Mouse (Mus musculus) pancreas, adult 10 weeks (tissue): ENCODE results near the gene Tmc4. TPM values are rescaled to one million over a fixed set of nuclear protein-coding genes. Genes with fewer than 3 reads are reported as not detected.

ENCODE experiments used
- polyA plus RNA-seq: library from polyadenylated mRNA; stranded (reverse); fragments of 350-450 nt; fragmentation: Illumina TruSeq; extraction: RNeasy Lipid Tissue Mini Kit (QIAGEN cat#74804); gene quantifications from one replicate; pipeline ENCODE4 v1.2.3, GENCODE M21; 2015; ENCODE audit warnings: low read depth, low replicate concordance; ENCODE audit not compliant: insufficient read depth

Gene Tmc4
- polyA plus RNA-seq = 29.4 TPM

DNA sequence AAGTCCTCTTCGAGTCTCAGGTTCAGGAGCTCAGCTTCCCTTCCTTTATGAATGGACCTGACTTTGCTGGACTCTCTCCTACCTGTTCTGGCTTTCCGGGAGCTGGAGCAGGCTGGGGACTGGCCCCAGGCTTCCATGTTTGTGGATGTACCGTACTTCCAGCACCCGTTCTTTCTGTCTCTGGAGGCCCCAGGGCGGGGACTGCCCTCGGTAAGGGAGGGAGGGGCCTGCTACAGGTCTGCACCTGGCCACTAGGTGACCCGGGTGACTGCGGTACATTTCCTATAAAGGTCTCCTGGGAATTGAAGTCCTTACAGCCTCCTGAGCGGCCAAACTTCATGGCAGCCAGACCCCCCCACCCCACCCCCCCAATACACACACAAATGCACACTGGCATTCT is at the start of gene Tmc4:
Gene Tmc4, minus strand, starts transcription at position 212 of the 400 bp plus-strand sequence.

DNA sequence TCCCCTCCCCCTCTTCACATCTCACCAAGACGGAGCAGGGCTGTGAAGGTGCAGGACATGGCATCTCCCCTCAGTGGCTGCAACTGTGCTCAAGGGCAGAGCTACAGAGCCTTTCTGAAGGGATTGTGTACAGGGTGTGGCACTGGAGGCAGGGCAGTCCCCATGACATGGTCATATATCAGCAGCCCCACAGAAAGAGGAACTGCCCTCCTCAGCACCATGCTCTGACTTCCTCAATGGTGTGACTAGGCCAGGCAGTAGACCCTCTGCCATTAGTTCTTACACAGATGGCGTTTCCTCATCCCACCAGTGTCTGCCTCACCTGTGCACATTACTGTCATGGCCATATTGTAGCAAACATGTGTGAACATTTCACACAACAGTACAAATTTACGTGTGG is 42.9 kb upstream of the Tmc4 start, which contains the start of gene Pirb:
Gene Pirb, minus strand, starts transcription at position 124 of the 400 bp plus-strand sequence.

GRCm38 (mm10) chr7:3703879-3704441 is 26.6 kb upstream of the Tmc4 start, which contains the start of gene Rps9:
Gene Rps9 (plus strand): TSS chr7:3703993.

GRCm38 (mm10) chr7:3692987-3693808 is 15.8 kb upstream of the Tmc4 start, which contains the start of gene Mboat7:
Gene Mboat7 (minus strand): TSS chr7:3693523.

GRCm38 (mm10) chr7:3692382-3692986 is 15.1 kb upstream of the Tmc4 start, which contains the start of gene Tsen34:
Gene Tsen34 (plus strand): TSS chr7:3692863.

GRCm38 (mm10) chr7:3665215-3666114 is 11.9 kb downstream of the Tmc4 start, which contains the start of gene Leng1:
Gene Leng1 (minus strand): TSS chr7:3665840.

GRCm38 (mm10) chr7:3644672-3645487 is 32.5 kb downstream of the Tmc4 start, which contains the start of gene Cnot3:
Gene Cnot3 (plus strand): TSS chr7:3645268.

DNA sequence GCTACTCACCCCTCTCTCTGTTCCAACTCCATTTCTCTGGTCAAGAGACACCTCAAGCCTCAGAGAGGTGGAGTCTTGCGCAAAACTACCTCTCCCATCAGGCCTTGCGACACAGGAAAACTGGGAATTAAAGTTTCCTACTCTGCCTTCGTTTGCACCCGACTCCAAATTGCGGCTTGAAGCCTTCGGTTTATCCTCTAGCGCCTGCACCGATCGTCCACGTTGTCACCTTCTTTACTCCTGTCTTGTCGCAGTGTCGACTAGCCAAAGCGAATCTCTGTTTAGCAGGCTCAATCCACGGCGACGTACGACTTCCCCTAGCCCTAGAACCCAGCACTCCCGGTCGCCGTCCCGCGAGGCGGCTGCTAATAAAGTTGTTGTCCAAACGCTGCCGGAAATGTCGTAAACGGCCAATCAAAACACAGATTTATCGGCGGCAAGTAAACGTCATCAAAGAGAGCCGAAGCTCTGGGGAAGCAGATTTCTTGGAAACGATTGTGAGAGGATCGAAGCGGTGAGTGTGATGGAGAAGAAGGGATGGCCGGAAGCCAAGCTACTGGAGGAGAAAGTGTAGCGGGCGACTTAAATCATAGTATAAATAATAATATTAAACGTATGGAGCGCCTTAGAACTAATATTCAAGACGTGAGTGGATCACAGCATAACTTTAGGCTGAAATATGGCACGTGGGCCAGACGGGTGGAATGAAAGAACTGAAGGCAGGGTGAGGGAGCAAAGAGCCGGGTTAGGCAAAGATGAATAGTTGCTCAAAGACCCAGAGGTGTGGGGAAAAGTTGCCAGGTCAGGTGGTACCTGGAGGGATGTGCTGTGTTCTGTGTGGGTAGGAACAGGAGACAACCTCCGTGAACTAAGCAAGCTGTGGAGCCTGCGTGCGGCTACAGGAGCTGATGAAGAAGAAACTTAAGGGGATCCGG is 47.5 kb downstream of the Tmc4 start, which contains the start of the genes Tfpt and Prpf31:
Gene Tfpt, minus strand, starts transcription at position 387 of the 935 bp plus-strand sequence.
Gene Prpf31, plus strand, starts transcription at position 443 of the 935 bp plus-strand sequence.

DNA sequence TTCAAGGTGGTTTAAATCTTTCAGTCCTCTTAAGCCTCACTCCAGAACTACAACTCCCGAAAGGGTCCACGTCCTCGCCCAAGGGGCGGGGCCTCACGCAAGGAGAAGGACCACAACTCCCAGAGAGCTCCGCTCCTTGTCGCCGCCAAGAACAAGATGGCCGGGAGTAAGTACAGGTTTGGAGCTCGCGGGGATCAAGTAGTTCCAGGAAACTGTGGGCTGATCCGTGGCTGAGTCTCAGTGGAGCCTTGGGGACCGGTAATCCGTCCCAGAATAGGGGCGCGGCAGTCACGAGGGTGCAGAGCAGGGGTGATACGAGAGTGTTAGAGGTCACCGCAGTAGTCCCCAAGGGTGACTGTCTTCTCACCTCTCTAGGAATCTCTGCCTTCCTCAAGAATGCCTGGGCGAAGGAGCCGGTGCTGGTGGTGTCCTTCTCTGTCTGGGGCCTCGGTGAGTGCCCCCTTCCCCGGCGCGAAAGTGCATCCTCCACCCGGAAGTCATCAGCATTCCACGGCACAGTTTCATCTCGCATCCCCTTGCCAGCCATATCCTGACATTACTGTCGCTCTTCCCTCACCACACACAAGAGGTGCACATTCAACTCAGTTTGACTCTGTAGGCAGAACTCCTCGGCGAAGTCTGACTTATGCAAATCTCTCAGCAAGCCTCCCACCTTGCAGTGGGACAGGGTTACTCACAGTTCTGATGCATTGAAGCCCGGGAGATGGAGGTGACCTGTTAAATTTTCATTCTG is 59.9 kb downstream of the Tmc4 start, which contains the start of gene Ndufa3:
Gene Ndufa3, plus strand, starts transcription at position 132 of the 754 bp plus-strand sequence.

DNA sequence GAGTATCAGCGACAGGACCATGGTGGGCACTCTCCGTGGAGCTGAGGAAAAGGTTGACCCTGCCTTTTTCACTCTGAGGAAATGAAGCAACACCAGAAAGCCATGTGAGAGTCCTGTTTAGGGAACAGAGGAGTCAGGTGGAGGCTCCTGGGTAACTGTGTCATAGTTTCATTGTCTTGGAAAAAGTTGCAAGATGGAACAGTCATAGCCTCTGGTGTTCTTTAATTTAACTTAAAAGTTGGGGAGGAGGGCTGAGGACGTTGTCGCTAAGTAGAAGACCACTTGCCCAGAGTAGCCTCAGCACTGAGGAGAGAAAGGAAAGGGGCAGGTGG is 61.3 kb downstream of the Tmc4 start, which contains the start of gene Oscar:
Gene Oscar, minus strand, starts transcription at position 101 of the 332 bp plus-strand sequence.

Other genes starting within 250 kb of the Tmc4 start
- gene Tarm1, start 174.9 kb downstream of the Tmc4 start, polyA plus RNA-seq = not detected
- not detected for gene Oscar, start 61.4 kb downstream of the Tmc4 start, polyA plus RNA-seq
- gene Ndufa3, start 60.2 kb downstream of the Tmc4 start, polyA plus RNA-seq = 110 TPM
- 15.5 TPM for gene Tfpt, start 47.6 kb downstream of the Tmc4 start, polyA plus RNA-seq
- 3.9 TPM for gene Prpf31, start 47.6 kb downstream of the Tmc4 start, polyA plus RNA-seq
- 25.2 TPM for gene Cnot3, start 32.3 kb downstream of the Tmc4 start, polyA plus RNA-seq
- 3.3 TPM for gene Leng1, start 11.7 kb downstream of the Tmc4 start, polyA plus RNA-seq
- 16.7 TPM for gene Tsen34, start 15.3 kb upstream of the Tmc4 start, polyA plus RNA-seq
- 9.2 TPM for gene Mboat7, start 16.0 kb upstream of the Tmc4 start, polyA plus RNA-seq
- gene Rps9, start 26.4 kb upstream of the Tmc4 start, polyA plus RNA-seq = 485 TPM
- 2.6 TPM for gene Pirb, start 42.8 kb upstream of the Tmc4 start, polyA plus RNA-seq
- not detected for gene Gm15448, start 148.1 kb upstream of the Tmc4 start, polyA plus RNA-seq
- not detected for gene Pira2, start 167.5 kb upstream of the Tmc4 start, polyA plus RNA-seq
- gene Gm14548, start 220.6 kb upstream of the Tmc4 start, polyA plus RNA-seq = not detected
- gene Lilra6, start 237.9 kb upstream of the Tmc4 start, polyA plus RNA-seq = not detected